Mouse (Mus musculus) lung, postnatal 14 days (tissue): ENCODE measurements around the gene Hlcs.

Experiments
- DNase-seq: peaks from one replicate; pipeline ENCODE4 v3.0.0; 2021

The Hlcs gene

DNA sequence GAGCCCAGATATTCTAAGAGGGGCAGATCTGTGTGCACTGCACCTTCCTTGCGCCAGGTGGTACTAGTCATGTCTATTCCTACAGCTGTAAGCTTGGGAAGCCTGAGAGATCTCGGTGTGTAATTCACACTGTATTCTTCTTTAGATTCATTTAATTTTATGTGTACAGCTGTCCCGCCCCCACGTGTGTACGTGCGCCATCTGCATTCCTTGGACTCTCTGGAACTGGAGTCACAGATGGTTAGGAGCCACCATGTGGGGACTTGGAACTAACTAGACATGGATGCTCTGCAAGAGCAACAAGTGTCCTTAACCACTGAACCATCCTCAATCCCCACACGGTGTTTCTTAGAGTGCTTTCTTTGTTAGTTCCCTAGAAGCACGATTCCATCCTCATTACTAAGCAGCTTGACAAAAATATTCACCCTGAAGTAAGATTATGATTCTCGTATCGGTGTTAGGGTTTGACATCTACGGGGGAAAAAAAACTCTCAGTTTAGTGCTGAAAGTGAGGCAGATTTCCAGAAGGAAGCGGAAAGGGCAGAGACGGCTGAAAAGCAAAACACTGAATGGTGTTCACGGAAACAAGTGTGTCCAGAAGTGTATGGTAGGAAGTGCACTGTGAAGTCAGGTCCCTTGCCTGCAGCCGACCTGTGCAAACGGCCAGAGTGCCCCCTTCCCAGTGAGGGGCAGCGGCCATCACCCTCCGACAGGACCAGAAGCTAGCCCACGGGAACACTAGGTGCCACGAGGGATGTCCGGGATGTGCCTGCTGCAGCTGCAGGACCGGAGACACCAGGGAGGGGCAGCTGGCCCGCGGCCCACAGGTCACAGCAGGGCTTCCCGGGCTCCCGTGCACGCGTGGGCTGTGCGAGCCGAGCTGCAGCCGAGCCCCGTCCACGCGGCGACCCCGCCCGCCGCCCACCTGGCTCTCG lies 24.0 kb downstream of the Hlcs start:
- DNase-seq, result peak; percentile 28

DNA sequence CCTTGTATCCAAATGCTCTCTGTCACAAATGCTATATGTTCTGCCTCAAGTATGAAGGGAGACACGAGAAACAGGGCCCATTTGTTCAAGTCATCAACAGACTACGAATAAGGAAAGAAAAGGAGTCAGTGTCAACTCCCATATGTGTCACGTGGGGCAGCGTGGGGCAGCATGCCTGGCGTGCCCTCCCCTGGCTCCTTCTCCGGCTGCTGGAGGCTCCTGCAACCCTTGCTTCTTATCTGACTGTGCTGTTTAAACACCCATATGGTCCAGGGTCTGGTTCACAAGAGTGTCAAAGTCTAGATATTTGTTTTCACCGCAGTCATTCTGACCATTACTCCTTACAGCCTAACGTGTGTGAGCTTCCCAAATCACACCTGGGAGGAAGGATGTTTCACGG lies 25.5 kb downstream of the Hlcs start:
- no peak for DNase-seq

DNA sequence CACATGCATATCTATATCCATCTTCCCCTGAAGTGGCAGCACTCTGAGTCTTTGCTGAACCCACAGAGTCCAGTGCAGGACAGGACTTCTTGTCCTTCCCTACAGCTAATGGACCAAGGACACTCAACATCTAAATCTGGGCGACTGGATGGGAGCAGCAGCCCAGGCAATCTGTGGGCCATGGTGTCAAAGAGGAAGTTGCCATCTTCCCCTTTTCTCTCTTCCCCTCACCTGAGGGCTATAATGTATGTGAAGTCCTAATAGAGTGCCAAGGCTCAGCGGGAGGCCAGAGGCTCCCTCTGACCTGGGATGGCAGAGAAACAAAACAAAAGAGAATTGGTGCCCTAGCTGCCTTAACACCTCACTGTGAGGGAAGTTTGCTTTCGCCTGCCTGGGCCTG lies 29.4 kb downstream of the Hlcs start:
- no peak for DNase-seq

DNA sequence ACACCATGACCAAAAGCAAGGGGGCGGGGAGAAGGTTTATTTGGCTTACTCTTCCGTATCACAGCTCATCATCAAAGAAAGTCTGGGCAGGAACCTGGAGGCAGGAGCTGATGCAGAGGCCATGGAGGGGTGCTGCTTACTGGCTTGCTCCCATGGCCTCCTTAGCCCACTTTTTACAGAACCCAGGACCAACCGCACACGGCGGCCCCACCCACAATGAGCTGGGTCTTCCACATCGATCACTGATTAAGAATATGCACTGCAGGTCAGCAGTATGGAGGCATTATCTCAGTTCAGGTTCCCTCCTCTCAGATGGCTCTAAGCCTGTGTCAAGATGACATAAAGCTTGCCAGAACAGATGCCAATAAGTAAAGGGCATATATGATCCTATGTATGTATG lies 42.5 kb downstream of the Hlcs start:
- no peak for DNase-seq

DNA sequence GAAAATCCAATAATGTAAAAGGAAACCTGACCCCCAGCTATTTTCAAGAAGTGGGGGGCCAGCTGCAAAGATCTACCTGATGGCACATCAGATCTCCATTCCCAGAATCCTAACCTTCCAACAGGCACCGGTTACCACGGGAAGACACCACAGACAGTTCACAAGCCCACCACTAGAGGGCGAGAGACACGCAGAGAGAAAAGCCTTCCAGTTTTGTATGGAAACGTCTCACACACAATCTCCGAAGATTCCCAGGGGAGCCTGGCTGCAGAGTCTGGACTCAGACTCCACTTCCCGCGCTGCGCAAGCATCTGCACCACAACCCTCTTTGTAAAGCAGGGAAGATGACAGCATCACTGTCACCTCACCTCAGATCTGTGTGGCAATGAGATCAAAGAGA lies 43.7 kb downstream of the Hlcs start:
- DNase-seq, result peak; percentile 93

DNA sequence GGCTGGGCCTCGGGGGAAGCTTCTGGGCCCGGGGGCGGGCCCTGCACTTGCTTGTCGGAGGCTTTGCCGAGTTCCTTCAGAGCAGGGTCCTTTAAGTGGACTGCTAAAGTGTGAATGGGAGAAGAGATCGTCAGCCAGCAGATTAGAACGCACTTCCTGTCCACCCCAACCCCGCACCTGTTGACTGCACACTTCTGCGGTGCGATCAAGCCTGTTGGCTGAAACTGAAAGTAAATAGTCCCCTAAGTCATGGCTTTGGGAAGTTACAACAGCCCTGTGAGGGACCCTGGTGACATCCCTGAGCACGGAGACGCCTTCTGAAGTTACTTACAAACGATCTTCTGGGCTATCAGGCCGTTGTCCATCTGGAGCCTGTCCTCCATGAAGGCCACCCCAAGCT lies 45.2 kb downstream of the Hlcs start:
- DNase-seq, result no peak

DNA sequence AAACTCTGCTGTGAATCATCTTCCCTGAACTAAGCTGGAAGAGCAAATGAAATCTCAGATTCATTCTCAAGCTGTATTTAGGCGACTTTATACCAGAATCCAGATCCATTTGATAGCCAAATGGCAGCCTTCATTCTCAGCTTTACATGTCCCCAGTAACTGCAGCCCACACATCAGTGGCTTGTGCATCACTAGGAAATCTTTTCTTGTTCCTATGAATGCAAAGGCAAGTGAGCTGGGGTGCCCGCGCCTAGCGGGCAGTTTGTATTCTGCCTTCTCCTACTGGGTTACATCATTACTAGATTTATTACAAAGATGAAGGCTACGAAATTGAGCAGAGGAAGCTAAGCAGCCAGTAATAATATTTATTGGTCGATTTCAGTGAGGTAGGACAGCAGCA lies 48.8 kb downstream of the Hlcs start:
- no peak for DNase-seq

DNA sequence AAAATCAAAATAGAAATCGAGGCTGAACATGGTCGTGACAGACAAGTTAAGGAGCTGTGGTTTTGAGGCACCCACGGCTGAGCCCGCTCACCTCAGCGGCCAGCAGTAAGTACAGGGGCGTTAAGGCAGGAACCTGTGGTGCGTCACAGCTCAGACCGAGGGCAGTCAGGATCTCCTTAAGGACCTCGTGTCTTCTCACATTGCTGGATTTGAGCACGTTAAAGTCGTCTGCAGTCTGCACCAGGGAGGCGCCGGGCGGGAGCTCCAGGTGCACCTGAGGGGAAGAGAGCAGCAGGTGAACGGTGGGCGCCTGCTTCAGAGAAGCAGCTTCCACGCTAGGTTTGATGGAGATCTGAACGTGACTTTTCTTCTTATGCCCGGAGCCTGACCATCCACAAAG lies 50.9 kb downstream of the Hlcs start:
- no peak for DNase-seq

DNA sequence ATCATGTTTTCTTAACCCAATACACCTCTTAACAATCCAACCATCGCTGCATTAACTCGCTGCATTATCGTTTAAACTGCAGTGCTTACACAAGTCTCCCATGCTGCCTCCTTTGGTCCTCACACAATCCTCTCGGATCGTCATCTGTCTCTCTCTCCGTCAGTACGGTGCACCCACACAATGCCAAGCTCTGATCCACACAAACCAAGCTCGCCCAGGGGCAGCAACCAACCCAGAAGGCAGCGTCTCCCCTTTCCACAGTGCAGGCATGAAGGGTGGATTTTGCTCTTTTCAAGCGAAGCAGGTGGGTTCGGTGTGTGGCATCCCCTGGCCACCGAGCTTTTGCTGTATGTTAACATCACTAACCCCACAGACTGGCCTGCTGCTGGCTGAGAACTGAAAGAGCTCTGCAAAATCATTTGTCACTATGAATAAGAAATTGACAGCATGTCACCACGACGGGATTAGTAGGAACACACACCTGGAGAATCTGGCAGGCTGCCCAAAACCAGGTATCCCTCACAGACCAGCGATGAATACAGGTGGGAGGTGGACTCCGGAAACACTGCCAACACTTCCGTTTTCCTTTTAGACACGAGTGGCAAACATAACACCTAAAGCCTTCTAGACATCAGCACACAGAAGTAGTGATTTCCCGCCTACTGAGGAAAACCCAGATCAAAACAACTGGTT lies 52.3 kb downstream of the Hlcs start:
- no peak for DNase-seq

DNA sequence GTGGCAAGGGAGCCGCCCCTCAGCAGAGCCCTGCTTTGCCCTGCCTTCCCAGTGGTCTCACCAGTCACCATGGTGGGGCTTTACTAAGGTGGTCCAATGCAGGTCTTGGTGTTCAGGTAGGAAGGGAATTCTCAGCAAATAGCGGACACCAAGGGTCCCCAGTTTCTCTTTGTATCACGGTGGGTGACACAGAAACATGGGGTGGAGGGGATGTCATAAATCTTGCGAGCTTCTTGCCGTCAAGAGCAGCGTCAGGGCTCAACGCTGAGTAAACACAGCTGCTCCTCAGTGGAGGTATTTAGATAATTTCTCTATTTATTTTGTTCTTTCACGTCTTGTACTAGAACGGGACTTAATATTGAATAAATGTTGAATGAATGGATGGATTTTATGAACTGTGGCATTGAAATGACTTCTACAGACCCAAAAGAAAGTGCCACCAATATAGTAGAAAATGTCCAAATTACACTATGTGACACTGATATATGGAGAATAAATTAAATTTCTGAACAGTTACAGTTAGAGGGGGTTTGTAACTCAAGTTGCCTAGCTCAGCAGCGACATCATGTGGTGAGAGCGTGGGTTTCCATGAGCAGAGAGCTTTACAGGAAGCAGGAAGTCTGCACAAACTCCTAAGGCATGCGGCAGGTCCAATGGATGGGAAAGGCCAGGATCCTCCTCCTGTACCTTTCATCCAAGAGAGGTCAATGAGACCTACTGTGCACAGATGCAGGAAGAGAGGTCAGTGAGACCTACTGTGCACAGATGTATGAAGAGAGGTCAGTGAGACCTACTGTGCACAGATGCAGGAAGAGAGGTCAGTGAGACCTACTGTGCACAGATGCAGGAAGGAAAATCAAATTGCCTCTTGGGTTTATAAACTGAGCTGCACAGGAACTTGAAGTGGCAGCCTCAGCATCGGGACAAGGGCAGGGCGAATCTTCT lies 54.7 kb downstream of the Hlcs start:
- DNase-seq, result peak; percentile 89

DNA sequence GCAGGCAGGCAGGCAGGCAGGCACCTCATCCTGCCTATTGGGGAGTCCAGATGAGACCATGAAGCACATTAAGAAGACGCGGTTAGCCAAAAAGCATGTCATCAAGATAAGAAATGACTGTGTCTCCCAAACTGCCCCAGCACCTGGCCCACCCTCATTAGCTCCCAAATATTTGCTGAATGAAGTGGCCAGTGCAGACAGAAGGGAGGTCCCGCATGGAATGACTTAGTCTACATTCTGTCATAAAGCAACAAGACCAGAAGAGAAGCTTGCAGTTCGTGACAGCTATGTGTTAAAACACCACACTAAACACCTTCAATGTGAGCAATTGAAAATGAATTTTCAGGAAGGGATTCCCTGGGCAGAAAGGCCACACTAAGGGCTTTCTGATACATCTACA lies 57.8 kb downstream of the Hlcs start:
- DNase-seq, result no peak

DNA sequence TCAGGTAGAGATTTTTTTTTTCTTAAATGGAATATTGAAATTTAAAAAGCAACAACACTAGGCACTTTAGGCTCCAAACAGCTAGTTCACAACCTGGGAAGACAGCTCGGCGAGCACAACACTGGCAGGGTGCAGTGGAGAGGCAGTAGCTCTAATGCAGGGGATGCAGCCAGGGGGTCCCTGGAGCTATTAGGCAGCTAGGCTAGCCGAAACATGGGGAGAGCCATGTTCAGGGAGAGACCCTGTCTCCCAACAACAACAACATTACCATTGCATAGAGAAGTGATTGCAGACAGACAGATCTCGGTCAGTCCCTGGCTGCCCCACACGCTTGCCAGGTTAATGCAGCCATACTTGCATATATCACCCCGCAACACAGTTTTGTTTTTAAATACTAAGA lies 58.3 kb downstream of the Hlcs start:
- no peak for DNase-seq

DNA sequence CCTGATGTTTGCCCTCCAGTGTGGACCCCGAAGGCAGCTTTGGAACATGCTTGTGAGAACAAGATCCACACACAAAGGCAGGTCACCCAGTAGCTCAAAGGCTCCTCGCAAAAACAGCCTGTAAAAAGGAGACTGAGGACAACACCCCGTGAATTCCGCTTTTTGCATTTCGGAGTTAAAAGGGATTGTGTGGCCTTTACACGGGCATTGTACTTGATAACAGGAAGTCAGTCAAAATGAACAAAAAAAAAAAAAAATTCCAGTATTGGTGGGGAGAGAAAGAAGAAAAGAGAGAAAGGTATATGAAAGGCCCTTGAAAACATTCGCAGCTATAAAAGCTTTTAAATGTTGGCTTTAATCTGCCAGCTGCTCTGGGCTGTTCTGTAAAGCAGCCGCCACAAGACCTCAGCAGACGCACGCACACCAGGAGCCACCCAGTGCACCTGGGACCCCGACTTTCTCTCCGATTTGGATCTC lies 58.9 kb downstream of the Hlcs start:
- no peak for DNase-seq

DNA sequence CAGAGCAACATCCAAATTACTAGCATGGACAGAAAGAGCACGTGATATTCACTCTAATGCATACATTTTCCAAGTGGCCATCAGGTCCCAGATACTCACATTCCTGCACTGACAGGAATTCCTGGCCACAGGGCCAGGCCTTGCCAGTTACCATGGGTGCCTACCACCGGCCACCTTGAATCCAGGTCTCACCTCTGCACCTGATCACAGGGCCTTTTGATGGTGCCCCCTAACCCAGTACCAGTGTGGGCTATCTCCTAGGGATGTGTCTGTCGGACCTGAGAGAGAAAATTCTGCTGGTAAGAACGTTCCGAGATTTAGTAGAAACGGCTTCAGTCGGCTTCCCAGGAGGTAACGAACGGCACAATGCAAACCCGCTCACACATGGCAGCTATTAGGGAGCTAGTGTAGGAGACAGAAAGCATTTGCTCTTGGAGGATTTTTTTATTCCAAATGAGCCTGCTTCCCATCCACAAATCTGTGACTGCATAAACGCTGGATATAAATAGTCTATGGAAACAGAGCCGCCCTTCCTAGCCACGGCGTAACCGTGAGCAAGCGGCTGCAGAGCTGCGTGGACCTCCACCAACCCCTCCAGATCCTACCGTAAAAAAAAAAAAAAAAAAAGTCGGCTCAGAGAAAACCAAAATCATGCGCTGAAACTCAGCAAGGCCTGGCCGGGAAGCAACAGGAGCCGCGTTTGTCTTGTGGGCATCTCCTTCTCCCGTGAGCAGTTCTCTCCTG lies 59.5 kb downstream of the Hlcs start:
- no peak for DNase-seq

DNA sequence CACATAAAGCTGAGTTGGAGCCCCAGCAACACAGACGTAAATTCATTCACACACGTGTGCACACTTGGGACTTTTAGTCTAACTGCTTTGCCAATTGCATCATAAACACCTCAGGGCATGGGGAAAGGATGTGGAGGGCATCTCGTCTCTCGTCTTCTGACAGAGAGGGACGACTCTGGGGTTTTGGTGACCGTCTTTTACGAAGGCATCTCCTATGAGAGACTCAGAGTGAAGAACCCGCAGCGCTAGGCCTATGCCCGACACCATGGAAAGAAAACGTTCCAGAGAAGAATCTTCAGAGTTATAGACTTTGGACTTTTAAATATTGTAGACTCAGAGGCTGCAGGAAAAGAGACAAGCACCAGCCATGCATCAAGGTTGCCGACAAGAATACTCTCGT lies 61.6 kb downstream of the Hlcs start:
- no peak for DNase-seq

DNA sequence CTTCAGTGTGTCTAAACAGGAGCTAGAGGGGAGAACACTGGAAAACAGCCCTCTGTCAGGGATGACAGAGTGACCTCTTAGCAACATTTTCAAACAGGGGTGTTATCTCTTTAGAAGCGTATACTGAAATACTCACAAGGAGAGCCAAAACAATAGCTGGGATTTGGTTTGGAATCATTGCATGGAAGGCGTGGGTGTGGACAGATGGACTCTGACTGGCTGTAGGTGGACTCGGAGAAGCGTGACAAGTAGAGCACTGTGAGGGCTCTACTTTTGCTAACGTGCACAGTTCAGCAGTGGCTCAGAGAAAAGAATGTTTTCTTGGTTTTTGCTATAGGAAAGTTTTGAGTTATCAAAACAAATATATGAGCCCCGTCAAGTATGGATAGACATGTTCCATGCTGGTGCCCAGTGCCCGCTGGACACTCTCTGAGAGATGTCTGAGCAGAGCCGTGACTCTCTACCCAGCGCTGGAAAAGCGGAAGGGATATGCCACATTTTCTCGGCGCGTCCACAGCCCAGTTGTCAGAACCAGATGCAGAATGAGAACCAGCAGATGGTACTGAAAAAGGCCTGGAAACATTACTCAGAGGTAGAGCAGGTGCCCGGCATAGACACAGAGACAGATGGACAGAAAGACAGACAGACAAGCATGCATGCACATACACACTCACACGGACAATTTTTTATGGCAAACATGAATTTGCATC lies 62.6 kb downstream of the Hlcs start:
- no peak for DNase-seq

DNA sequence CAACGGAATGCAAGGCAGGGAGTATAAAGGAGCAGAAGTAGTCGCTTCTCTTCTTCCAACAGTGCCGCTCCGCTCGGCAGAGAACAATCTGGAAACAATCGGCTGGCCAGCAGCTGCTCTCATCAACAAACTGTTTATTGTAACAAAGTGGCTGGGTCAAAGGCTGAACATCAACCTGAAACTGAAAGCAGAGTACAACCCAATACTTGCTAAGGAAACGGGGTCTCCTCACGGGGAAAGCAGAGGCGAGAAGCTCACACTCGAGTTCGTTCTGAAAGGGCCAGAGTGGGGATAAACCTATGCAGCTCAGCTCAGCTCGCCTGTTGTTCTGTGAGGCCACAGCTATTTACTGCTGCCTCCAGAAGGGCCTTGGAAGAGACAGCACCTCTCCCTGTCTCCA lies 63.2 kb downstream of the Hlcs start:
- peak; percentile 17 for DNase-seq

DNA sequence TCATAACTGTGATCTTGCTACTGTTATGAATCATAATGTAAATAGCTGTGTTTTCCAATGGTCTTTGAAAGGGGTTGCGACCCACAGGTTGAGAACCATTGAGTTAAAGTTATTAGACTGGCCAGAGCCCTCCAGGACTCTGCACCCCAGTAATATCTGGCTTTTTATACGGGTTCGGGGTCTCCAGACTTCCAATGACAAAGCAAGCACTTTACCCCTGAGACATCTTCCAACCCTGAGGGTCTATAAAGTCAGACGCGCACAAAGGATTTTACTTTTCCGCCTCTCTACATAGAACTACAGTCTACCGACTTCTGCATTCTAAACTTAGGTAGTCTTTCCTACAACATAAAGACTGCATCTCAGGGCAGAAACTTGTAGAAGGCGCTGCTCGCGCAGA lies 63.7 kb downstream of the Hlcs start:
- DNase-seq, result no peak

DNA sequence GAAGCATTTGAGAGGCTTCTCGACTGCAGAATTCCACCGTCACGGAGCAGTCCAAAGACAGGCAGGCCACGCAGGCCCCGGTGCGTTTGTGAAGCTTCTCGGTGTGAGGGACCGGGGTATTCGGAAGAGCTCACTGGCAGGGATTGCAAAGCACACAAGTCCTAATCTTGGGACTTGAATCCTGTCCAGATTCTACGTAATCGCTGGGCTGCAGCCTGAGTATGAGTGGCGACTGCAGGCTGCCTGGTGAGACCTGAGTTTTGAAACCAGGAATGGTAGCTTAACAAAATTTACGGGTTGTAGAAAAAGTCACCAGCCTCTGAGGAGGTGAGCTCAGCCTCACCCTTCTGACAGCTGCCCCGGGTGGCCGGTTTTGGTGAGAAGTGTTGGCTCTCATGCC lies 64.7 kb downstream of the Hlcs start:
- no peak for DNase-seq

DNA sequence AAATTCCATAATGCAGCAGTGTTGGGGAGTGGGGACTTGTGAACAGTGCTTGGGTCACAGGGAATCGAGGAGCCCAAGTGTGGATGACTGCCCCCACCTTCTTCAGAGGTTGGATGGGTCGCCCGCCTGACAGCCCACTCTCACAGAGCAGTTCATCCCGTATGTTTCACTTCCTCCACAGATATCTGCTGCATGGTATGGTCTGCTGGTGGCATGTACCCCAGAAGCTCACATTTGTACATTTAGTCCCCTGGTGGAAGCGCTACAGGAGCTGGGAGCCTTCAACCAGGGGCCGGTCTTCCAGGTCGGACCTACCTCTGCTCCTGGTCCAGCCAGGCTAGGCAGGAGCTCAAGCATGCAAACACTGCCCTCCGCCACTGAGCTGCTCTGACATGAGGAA lies 66.4 kb downstream of the Hlcs start:
- DNase-seq, result no peak

DNA sequence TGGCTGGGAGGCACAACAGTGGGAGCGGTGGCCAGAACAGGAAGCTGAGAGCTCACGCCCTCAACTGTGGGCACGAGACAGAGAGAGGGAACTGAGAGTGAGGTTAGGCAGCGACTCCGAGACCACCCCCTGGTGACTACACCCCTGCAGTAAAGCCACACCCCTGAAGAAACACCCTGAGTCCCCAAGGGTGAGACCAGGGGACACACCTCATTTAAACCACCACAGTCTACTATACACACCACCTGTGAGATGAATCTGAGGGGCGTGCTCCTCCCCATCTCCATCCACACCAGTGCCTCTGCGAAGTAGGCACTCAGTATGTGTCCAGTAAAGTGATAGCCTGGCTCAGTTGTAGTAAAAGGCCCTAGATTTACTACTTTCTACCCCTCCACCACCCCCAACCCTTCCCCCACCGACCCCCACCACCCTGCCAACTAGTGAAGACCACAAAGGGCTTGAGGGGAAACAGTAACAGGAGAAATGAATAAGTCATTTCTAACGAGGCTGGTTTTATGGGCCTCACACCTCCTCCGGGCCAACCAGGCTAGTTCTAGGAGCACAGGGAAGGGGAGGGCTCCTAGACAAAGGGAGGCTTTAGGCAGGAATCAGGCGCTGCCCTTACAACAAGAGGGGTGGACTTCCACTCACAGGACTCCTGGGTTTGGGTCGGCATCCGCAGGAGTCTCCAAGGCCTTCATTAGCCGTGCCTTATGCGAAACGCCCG lies 67.2 kb downstream of the Hlcs start:
- no peak for DNase-seq
